In the genomic region with DNA sequence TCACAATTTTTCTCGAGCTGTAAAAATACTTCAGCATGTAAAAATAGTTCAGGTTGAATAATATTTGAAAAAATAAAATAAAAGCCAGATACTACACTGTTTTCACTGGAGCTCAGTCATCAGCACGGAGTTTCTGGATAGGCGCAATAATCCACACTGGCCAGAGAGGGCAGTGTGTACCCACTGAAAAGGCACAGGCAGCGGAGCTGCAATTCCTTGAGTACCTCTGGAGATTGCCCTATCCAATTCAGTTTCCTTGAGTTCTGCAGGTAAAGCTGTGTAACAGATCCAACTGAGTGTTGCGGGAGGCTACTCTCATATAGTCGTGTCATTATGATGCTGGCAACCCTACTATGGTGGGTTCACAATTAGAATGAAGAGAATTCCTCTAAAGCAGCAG, we compare ENCODE assay signal across 9 mouse cellular contexts. TPM values are rescaled to one million over a fixed set of nuclear protein-coding genes. Genes with fewer than 3 reads are reported as not detected.
A peak's percentile ranks its signal among the peaks of the same experiment; 100 is the strongest.
DNase-seq lines count a peak whose midpoint lies in the region; ATAC-seq and TF ChIP-seq lines count a peak whose summit lies in the region.
"Had no signal": no experiment of that assay in that cellular context is flagged by ENCODE, and none has a peak within 500 bp of the region (broad histone marks: within the 10 kb centered on the region; RNA-seq: fewer than 3 reads in every experiment).

No protein-coding gene starts in this region.

- H3K9me3 ChIP-seq in CH12.LX (replicated peaks; ENCODE audit: low read length), result peaks cover 6% of the 10 kb centered on the region
- H3K9me3 ChIP-seq in heart, embryonic 13.5 days, result no peaks in the 10 kb centered on the region
- no peaks in the 10 kb centered on the region for H3K9me3 ChIP-seq in kidney, postnatal 0 days (replicated peaks; ENCODE audit: low read length)
- H3K9me3 ChIP-seq in stomach, embryonic 14.5 days (ENCODE audit: control insufficient read depth, low read depth, low read length), result no peaks in the 10 kb centered on the region
- H3K9me3 ChIP-seq: lung, embryonic 15.5 days had no signal

- no peaks in the 10 kb centered on the region for H3K79me2 ChIP-seq in CH12.LX (replicated peaks; ENCODE audit: control insufficient read depth, extremely low read depth, insufficient read depth, poor library complexity, severe bottlenecking)
- no peaks in the 10 kb centered on the region for H3K79me2 ChIP-seq in liver, adult 2 months (ENCODE audit: control insufficient read depth, insufficient read depth, low read length)

- peak; percentile 69 to 84 for TF ChIP-seq CTCF in CH12.LX (conservative IDR thresholded peaks at IDR 0.05 in 1 of 2, IDR thresholded peaks at IDR 0.05 in 1 of 2; ENCODE audit: low read depth in 2 of 2, low read length in 2 of 2)
- peak; percentile 91 for TF ChIP-seq CTCF in kidney, postnatal 0 days (IDR thresholded peaks at IDR 0.05; ENCODE audit: low read depth)
- TF ChIP-seq CTCF in liver, adult 2 months (IDR thresholded peaks at IDR 0.05; ENCODE audit: low read depth, low read length), result peak; percentile 88

- no peak overlapping the region for H3K9ac ChIP-seq in CH12.LX (ENCODE audit: insufficient read depth, low read depth)
- H3K9ac ChIP-seq in heart, embryonic 13.5 days, result no peak overlapping the region
- no peak overlapping the region for H3K9ac ChIP-seq in kidney, postnatal 0 days (ENCODE audit: low read depth, low read length)
- H3K9ac ChIP-seq in liver, adult 2 months (ENCODE audit: low read depth, low read length), result no peak overlapping the region
- no peak overlapping the region for H3K9ac ChIP-seq in stomach, embryonic 14.5 days (replicated peaks; ENCODE audit: low read depth, low read length)
- H3K9ac ChIP-seq: lung, embryonic 15.5 days had no signal

- dilution Hi-C loops in CH12.LX (cut with MboI; ENCODE audit: extremely low pct_ligation_motif_present, extremely low pct_unique_long_range_greater_than_20kb, low sequenced_read_pairs), result no loop called here

- H3K4me3 ChIP-seq in CH12.LX (replicated peaks in 1 of 3; ENCODE audit: low read depth in 2 of 3, low read length in 2 of 3, poor library complexity in 1 of 3), result no peak overlapping the region
- H3K4me3 ChIP-seq in heart, embryonic 13.5 days, result no peak overlapping the region
- no peak overlapping the region for H3K4me3 ChIP-seq in kidney, postnatal 0 days (replicated peaks; ENCODE audit: low read depth, low read length)
- H3K4me3 ChIP-seq in liver, adult 2 months (ENCODE audit: insufficient read depth, low read depth, low read length), result no peak overlapping the region
- no peak overlapping the region for H3K4me3 ChIP-seq in stomach, embryonic 14.5 days (ENCODE audit: low read depth, low read length)

- peak; percentile 92 for TF ChIP-seq RAD21 in CH12.LX (IDR thresholded peaks at IDR 0.05; ENCODE audit: low read depth, low read length)

- H3K4me2 ChIP-seq in CH12.LX (ENCODE audit: insufficient read depth, low read depth, poor library complexity, severe bottlenecking), result no peak overlapping the region
- peak overlapping the region; percentile 37; the same call in 1 of the 2 replicates for H3K4me2 ChIP-seq in heart, embryonic 13.5 days
- H3K4me2 ChIP-seq in kidney, postnatal 0 days (ENCODE audit: low read length), result peak overlapping the region; percentile 31; the same call in 1 of the 2 replicates
- no peak overlapping the region for H3K4me2 ChIP-seq in stomach, embryonic 14.5 days (replicated peaks; ENCODE audit: low read depth, low read length)

- in situ Hi-C loops in CH12.LX (cut with MboI; ENCODE audit: low pct_ligation_motif_present, low pct_unique_long_range_greater_than_20kb, low sequenced_read_pairs), result loop anchor here (25.0 kb wide), 2 partner anchors 838 to 1213 kb away; no protein-coding TSS in a partner anchor

- TF ChIP-seq EP300 in CH12.LX (IDR thresholded peaks at IDR 0.05; ENCODE audit: low read length), result no peak

- no peaks in the 10 kb centered on the region for H3K4me1 ChIP-seq in CH12.LX (ENCODE audit: control insufficient read depth in 1 of 2, insufficient read depth in 2 of 2)
- peaks cover 5% of the 10 kb centered on the region; the same call in 1 of the 2 replicates for H3K4me1 ChIP-seq in heart, embryonic 13.5 days
- no peaks in the 10 kb centered on the region for H3K4me1 ChIP-seq in kidney, postnatal 0 days (replicated peaks; ENCODE audit: insufficient read depth, low read length)
- no peaks in the 10 kb centered on the region for H3K4me1 ChIP-seq in liver, adult 2 months (ENCODE audit: control insufficient read depth, insufficient read depth, low read length)
- H3K4me1 ChIP-seq in stomach, embryonic 14.5 days (ENCODE audit: control insufficient read depth, insufficient read depth, low read length), result no peaks in the 10 kb centered on the region

- no peaks in the 10 kb centered on the region for H3K27me3 ChIP-seq in CH12.LX (replicated peaks)
- peaks cover 27% of the 10 kb centered on the region for H3K27me3 ChIP-seq in heart, embryonic 13.5 days (replicated peaks)
- no peaks in the 10 kb centered on the region for H3K27me3 ChIP-seq in kidney, postnatal 0 days (ENCODE audit: insufficient read depth, low read length)
- H3K27me3 ChIP-seq in liver, adult 2 months (ENCODE audit: control insufficient read depth, insufficient read depth, low read length), result peaks cover 14% of the 10 kb centered on the region
- H3K27me3 ChIP-seq in stomach, embryonic 14.5 days (ENCODE audit: control insufficient read depth, insufficient read depth, low read length), result no peaks in the 10 kb centered on the region

- no peak for ATAC-seq in heart, embryonic 13.5 days (ENCODE audit: extremely low read depth, insufficient number of reproducible peaks, low FRiP score, low TSS enrichment)
- peak; percentile 40 for ATAC-seq in kidney, postnatal 0 days (replicated peaks; ENCODE audit: low FRiP score, low read depth)
- ATAC-seq in stomach, embryonic 14.5 days (ENCODE audit: insufficient number of reproducible peaks, insufficient read depth, low FRiP score, low read depth), result peak; percentile 53; the same call in 1 of the 2 replicates

- TF ChIP-seq POLR2A in CH12.LX (IDR thresholded peaks at IDR 0.05; ENCODE audit: low read depth, low read length), result no peak
- TF ChIP-seq POLR2A in liver, adult 2 months (IDR thresholded peaks at IDR 0.05; ENCODE audit: extremely low read depth, insufficient read depth, low read length), result no peak

- DNase-seq in CH12.LX (ENCODE audit: extremely low read depth), result peak; percentile 47
- DNase-seq in brain, embryonic 18.5 days (ENCODE audit: low read depth, low spot score), result peak; percentile 78
- peak; percentile 35 for DNase-seq in fibroblast of lung, adult 2 months (ENCODE audit: low read depth)
- DNase-seq in kidney, postnatal 0 days (ENCODE audit: low spot score), result peak; percentile 88
- peak; percentile 46 for DNase-seq in liver, adult 2 months (ENCODE audit: extremely low read depth, low read depth, low spot score)
- DNase-seq in neural tube, embryonic 10.5 days (ENCODE audit: extremely low spot score, low spot score), result peak; percentile 65

- 4% methylated on average over 6 of the region's 6 CpGs for WGBS in heart, embryonic 13.5 days
- WGBS in kidney, postnatal 0 days, result 1% methylated on average over 6 of the region's 6 CpGs
- 4% methylated on average over 6 of the region's 6 CpGs for WGBS in liver, adult 2 months
- WGBS in stomach, embryonic 14.5 days, result under 1% methylated on average over 6 of the region's 6 CpGs

- H3K36me3 ChIP-seq in CH12.LX (replicated peaks in 1 of 2; ENCODE audit: control insufficient read depth in 1 of 2, insufficient read depth in 1 of 2, low read length in 1 of 2), result no peaks in the 10 kb centered on the region
- H3K36me3 ChIP-seq in heart, embryonic 13.5 days, result no peaks in the 10 kb centered on the region
- no peaks in the 10 kb centered on the region for H3K36me3 ChIP-seq in kidney, postnatal 0 days (ENCODE audit: insufficient read depth, low read length)
- H3K36me3 ChIP-seq in liver, adult 2 months (ENCODE audit: control insufficient read depth, insufficient read depth, low read length), result no peaks in the 10 kb centered on the region
- H3K36me3 ChIP-seq in stomach, embryonic 14.5 days (ENCODE audit: control insufficient read depth, insufficient read depth, low read length), result no peaks in the 10 kb centered on the region
- H3K36me3 ChIP-seq: lung, embryonic 15.5 days had no signal

- H3K27ac ChIP-seq in CH12.LX (ENCODE audit: insufficient read depth, low read depth), result no peak overlapping the region
- H3K27ac ChIP-seq in heart, embryonic 13.5 days (replicated peaks), result no peak overlapping the region
- no peak overlapping the region for H3K27ac ChIP-seq in kidney, postnatal 0 days
- H3K27ac ChIP-seq in liver, adult 2 months (replicated peaks; ENCODE audit: insufficient read depth, low read depth, low read length), result no peak overlapping the region
- no peak overlapping the region for H3K27ac ChIP-seq in stomach, embryonic 14.5 days (ENCODE audit: low read length)
- H3K27ac ChIP-seq: lung, embryonic 15.5 days had no signal

TF ChIP-seq in CH12.LX, 34 proteins besides CTCF, POLR2A, EP300 and RAD21:
- TF ChIP-seq IRF4 (IDR thresholded peaks at IDR 0.05; ENCODE audit: low read depth, low read length), result no peak
- peak; percentile 68 for TF ChIP-seq SMC3 (IDR thresholded peaks at IDR 0.05; ENCODE audit: low read depth, low read length)
- no peak for TF ChIP-seq BHLHE40 (IDR thresholded peaks at IDR 0.05; ENCODE audit: low read depth, low read length)
- no peak for TF ChIP-seq MAFK (IDR thresholded peaks at IDR 0.05; ENCODE audit: insufficient replicate concordance, low read length)
- no peak for TF ChIP-seq MAX (IDR thresholded peaks at IDR 0.05; ENCODE audit: low read length)
- TF ChIP-seq KAT2A (IDR thresholded peaks at IDR 0.05; ENCODE audit: insufficient replicate concordance, low read length), result no peak
- TF ChIP-seq MYC (IDR thresholded peaks at IDR 0.05; ENCODE audit: low read depth, low read length), result no peak
- TF ChIP-seq NELFE (IDR thresholded peaks at IDR 0.05; ENCODE audit: low read depth, low read length), result no peak
- TF ChIP-seq MAZ (IDR thresholded peaks at IDR 0.05; ENCODE audit: low read depth, low read length), result no peak

RNA-seq across cellular contexts. Expression of gene Neto2, which starts 1.7 kb away (rescaled TPM):
- not detected in 2 replicates for total RNA-seq in CH12.LX (2012; rRNA removed)
- total RNA-seq in CH12.LX (2014; rRNA removed), result not detected in 2 replicates
- polyA plus RNA-seq in CH12.LX (2012; ENCODE audit: insufficient read length, low read depth), result 0.10 TPM in 1 of 2 replicates, not detected in the other
- 3.5 and 3.9 TPM in 2 replicates for polyA plus RNA-seq in heart, embryonic 13.5 days (2015; fragmentation: Nextera tagmentation; extraction: Ambion mirVana)
- 10.6 and 10.8 TPM in 2 replicates for polyA plus RNA-seq in kidney, postnatal 0 days (2015; fragmentation: Nextera tagmentation; extraction: Ambion mirVana)
- total RNA-seq in liver, adult 2 months (2014; rRNA removed), result 0.18 and 0.20 TPM in 2 replicates
- 0.02 TPM in 2 replicates for polyA plus RNA-seq in liver, adult 2 months (2012; rRNA removed)
- 14.1 and 15.6 TPM in 2 replicates for polyA plus RNA-seq in stomach, embryonic 14.5 days (2014; fragmentation: Nextera tagmentation; extraction: Ambion mirVana)

Comparison
In these comparisons a context has a peak if more than half of its experiments do, and no peak if none do; other contexts are left out.
1. DNase-seq: peak in every context shown above with its lines; median percentile 88 in kidney, postnatal 0 days; 78 in brain, embryonic 18.5 days; 65 in neural tube, embryonic 10.5 days; 47 in CH12.LX; 46 in liver, adult 2 months; 35 in fibroblast of lung, adult 2 months.
2. H3K4me2 ChIP-seq: peak in heart, embryonic 13.5 days (single experiment) and kidney, postnatal 0 days (single experiment); none in CH12.LX (single experiment) and stomach, embryonic 14.5 days (single experiment).
3. Peak in every context shown above with its lines, with median percentiles within 50 percentile points of each other: CTCF ChIP-seq.